Mouse (Mus musculus) gastrocnemius, postnatal 14 days (tissue): ENCODE measurements at regions not wholly inside any gene's neighbourhood (a gene's known extent, or its start where the extent isn't known, plus 50 kb on each side); places are given as distances from the start of the nearest gene placed in this dataset.

Source experiments
- DNase-seq: peaks from one replicate; pipeline ENCODE4 v3.0.0; 2021; ENCODE audit warnings: mixed read lengths
- intact Hi-C: fragments of 180-260 bp; cut with DNase I; formaldehyde crosslinking; loops from one replicate; pipeline ENCODE4 v1.15.1; 2025; ENCODE audit warnings: low total_unique reads

DNA sequence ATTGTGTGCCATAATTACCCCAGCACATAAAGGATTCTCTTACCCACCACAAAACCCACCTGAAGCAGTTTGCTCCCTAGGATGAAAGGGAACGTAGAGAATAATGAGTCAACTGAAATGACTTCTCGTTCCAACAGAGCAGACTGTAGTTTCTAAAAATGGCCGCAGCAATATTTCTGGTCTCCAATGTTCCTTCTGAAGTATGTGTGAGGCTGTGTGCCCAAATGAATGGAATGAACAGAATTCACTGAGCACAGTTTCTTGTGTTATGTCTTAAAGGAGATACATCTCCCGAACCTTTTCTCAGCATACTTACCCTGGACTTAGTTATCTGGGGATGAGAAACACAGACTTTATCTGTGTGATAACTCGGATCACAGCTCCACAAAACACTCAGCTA, 109.4 kb upstream of the Tmtc1 start:
- intact Hi-C loops: no loop called here

DNA sequence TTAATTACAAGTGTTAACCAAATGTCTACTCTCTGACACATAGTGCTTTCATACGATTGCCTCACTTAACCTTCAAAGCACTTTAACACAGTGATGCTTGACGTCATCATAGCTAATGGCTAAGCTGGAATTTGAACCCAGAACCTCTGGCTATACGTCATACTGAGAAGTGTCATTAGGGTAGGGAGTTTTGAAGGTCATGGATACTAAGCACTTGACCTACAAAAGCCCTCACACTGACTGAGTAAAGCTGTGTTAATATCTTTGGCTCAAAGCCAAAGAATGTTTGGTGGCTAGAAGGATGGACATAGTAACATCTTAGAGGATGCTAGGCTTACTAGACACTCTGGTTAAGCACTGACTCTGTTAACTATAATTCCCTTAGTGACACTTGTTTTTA, 106.9 kb upstream of the Tmtc1 start:
- DNase-seq: no peak
- intact Hi-C loops: no loop called here

More for the DNA sequence above, 109.4 kb upstream of the Tmtc1 start:
- no peak for DNase-seq

DNA sequence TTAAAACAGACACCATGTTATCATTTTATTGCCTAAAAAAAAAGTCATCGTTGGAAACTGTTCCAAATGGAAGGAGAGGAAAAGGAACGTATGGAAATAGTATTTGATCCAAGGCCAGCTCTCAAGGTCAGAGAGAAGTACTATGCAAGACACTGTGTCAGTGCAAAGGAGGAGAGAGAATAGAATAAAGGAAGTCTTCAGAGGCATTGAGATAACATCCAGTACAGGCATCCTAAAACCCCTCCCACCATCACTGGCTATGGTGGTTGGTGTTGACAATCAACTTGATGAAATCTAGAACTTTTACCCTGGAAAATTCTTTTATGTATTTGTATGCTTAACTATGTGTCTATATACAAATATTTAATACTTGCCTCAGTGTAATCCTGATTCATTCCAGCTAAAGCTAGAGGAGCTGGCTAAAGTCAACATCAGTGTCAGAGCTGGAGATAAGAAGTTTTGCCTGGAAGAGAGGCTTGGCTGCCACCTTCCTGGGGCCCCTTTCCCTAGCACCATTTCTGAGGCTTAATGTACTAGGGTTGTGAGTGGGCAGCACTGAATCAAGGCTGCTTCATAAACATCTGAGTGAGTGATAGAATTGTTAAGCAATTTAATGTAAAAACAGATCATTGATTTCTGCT, 104.1 kb upstream of the Tmtc1 start:
- no peak for DNase-seq
- intact Hi-C loops: no loop called here

DNA sequence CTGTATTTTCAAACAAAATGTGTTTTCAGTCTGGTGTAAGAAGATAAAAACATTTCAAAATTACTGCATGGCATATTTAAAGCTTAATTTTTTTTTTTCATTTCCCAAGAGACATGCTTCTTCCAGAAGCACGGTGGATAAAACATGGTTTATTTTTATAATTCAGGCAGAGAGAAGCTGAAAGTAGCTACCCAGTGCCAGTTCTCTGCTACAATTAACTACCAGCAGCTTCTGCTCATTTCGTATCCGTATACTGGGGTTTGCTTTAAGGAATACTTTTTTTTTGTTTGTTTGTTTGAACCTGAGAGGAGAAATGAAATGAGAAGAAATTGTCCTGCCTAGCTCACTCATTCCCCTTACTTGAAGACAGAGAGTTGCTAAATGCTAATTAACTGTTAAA, 98.9 kb upstream of the Tmtc1 start:
- no peak for DNase-seq
- intact Hi-C loops: no loop called here

DNA sequence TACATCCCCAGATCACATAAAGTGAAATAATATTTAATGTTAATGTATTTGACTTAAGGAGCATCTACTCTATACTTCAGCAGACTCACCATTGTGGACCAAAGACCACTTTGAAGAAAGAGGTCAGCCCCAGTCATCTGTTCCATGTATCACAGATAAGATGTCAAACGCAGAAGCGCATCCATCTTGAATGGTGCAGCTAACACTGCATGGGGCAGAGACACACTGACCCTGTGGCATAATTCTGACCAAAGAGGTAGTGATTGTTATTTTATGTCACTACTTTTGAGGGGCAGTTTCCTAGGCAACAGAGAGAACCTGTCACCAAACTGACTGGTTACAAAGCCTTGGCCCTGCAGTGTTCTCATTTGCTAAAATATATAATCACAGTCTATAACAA, 97.8 kb upstream of the Tmtc1 start:
- DNase-seq: no peak
- intact Hi-C loops: no loop called here

DNA sequence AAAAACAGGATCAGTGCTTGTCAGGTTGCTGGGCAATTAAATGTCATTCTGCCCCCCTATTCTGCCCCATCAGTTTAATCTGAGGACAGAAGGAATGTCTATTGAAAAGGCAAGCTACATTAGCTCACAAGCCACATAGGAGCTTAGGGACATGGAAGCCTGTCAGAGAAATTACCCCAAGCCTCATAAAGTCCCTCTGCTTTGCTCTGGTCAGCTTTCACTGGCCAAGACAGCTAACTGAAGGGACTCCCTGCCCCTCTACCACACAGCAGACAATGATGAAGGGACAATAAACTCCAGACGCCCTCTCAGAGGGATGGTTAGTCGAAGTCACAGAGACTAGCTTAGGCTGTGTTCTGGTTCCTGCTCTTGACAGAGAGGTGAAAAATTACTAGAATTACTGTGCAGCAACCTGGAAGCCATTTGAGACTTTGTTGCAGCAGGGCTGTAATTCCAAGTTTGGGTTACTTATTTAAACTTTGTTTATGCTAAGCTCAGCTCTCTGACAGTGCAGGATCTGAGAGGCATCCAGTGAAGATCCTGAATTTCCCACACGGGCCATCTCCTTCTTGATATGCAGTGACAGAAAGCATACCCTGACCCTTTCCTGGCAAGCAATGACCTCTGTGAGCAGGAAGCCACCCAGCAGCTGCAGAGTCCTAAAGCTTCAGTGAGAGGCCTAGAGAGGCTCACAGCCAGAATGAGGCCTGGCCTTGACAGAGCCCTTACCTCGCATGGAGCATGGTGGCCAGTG, 95.2 kb upstream of the Tmtc1 start:
- DNase-seq: no peak
- intact Hi-C loops: no loop called here

DNA sequence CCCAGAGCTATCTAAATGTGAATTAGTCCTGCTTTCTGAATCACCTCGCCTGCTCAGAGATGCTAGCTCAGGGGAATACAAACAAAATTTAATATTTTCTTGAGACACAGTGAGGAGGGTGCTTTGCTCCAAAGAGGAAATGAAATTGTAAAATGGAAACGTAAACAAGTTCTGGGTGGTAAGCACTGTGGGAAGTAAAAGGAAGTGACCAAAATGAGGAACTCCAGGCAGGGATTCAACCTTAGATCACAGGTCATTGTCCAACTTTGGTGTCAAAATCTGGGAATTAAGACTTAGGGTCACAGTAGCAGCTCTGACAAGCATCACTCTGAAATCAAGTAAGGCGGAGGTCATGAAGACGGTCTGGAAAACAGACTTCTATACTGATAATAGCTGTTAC, 90.2 kb upstream of the Tmtc1 start:
- intact Hi-C loops: no loop called here
- no peak for DNase-seq

DNA sequence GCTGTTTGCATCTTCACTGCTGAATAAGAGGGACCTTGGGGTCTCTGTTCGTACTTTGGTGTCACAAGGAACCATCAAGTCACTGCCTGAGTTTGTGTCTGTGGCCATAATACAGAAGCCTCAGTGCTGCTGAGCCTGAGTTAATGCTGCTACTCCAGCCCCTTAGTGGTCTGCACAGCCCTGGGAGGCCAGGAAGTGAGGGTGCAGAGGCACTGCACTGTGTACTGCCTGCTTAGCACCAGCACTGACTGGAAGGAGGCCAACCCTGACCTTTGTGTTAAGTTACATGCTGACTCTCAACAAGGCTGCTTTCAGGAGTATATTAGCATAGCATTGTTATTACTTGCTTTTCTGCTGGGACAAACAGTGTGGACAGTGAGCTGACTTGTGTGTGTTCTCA, 86.9 kb upstream of the Tmtc1 start:
- no peak for DNase-seq
- intact Hi-C loops: no loop called here

DNA sequence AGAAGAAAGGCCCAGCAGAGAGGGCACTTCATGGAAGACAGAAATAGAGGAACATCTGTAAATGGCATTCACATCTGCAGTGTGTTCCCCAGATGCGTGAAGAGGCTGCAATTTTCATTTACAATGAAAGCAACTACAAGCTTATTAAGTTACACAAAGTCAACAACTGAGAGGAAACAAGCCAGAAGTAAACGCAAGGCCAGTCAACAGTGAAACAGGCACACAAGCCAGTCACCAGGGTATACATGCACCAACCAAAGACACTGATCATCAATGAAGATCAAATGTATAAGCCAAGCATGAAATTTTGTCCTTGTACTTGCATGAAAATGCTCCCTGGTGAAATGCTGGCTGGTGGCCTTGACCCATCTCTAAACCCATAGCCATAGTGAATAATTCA, 84.4 kb upstream of the Tmtc1 start:
- no peak for DNase-seq
- intact Hi-C loops: no loop called here

DNA sequence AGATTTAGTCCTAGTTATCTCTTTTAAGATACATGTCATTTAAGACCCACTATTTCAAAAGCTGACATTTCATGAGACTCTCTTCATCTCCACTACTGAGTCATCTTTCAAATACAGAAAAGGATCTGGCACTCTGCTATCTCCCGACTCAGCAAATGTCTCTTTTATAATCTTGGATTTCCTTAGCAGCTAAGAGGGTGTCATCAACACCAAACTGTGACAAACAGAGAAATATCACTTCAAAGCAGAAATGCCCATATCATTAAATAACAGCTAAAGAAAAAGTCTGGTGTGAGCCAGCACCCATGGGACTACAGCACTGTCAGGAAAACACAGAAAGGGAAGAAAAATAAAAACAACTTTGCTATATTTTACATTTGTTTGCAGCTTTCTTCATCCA, 78.7 kb upstream of the Tmtc1 start:
- no peak for DNase-seq
- intact Hi-C loops: no loop called here

DNA sequence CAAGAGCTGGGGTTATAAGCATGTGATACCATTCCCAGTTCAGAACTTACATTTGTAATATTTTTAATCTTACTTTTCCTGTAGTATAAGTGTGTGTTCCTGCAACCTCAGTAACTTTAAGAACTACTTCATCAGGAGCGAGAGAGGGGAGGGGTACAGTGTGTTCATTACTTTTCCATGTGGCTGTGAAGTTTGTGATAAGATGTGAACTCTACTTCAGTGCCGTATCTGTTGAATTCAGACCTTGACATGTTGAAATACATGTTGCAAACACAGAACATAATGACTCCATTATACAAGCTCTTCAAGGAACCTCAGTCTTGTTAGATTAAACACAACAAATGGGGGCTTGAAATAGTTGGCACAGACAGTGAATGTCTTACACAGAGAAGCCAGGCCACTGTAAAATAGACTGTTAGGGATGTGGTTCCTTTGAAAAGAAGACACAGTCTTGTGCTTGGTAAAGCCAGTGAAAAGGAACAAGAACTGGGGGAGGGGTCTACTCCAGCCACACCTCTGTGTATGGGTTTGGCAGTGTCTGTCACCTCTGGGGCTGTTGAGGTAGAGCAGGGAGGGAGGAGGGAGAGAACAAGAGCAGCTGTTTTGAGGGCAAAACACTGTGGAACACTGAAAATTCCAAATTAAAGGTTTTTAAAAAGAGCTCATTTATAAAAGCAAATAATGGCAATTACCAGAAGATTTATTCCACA, 73.5 kb upstream of the Tmtc1 start:
- intact Hi-C loops: no loop called here
- no peak for DNase-seq

DNA sequence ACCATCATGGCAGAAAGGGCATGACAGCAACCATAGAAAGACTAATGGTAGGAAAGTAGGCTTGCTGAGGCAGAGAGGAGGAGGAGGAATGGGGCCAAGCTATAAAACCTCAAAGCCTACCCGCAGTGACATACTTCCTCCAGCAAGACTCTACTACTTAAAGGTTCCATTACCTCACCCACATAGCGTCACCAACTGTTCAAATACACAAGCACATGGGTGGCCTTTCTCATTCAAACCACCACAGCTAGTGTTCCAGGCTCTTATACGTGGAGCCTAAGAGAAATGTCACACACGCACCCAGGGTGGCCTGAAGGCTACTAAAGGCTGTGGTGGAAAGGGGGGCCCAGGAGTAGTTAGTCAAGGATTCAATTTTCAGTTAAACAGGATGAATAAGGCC, 72.5 kb upstream of the Tmtc1 start:
- intact Hi-C loops: no loop called here

DNA sequence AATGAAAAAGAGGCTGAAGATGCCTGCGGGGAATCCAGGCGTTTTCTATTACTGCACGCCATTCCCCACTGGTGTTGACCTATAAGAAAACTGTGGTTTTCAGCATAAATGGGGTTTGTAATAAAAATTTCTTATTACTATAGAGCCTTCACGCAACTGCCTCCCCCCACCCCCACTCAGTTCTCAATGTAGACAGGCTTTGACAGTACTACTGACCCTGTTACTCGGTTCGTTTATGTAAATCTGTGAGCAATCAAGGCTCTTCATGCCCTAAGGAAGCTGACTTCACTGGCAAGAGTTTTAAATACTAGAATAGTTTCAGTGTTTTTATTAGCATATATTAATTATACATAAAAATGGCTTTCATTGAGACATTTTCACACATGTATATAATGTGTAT, 70.9 kb upstream of the Tmtc1 start:
- intact Hi-C loops: no loop called here
- DNase-seq: no peak

More for the DNA sequence above, 72.5 kb upstream of the Tmtc1 start:
- DNase-seq: no peak

DNA sequence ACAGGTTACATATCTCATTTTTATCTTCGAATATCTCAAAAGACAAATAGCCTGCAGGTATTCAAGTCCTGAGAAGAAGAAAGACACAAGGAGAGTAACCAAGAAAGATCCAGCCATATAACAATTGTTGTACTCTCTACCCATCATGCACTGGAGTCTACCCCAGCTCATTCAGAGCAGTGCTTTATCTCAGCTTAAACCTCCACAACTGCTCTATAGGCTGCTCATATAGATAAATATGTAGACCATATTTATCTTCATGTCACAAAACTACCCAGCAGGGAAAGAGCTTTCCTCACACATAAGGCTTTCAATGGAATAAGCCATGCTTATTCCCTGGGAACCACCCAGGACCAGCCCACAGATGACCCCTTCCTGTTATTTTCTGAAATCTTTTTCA, 70.5 kb upstream of the Tmtc1 start:
- DNase-seq: no peak
- intact Hi-C loops: no loop called here

DNA sequence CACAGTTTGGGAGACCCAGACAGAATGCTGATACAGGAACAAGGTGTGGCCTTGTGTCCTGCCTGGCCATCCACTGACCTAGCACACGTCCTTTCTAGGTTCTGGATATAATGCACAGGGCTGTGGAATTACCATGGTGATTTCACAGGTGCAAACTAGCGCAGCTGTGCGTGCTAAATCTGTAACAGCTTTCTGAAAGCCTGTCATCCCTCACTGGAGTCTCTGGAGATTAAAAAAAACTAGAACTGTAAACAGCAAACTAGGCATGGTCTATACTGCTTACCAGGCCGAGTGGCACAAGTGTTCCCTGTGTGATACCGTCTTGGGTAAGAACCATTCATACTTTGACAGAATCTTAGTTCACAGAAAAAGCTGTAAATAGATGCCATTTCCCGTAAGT, 69.9 kb upstream of the Tmtc1 start:
- DNase-seq: no peak
- intact Hi-C loops: no loop called here

DNA sequence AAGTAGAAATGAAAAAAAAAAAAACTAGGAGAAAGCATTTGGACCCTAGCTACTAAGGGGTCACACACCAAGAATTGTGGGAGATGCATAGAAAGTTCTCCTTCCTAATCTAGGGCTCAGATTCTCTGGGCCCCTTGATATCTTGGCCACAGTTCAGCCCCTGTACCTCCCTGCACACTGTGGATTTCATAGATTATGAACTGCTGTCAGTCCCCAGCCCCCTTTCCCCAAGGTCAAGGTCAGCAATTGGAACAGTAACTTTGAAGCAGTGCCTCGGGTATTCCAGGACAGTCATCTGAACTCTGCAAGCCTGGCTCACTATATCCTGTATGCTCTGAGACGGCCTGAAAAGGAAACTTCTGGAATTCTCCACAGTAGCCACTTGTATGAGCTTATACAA, 68.9 kb upstream of the Tmtc1 start:
- no peak for DNase-seq
- intact Hi-C loops: no loop called here

DNA sequence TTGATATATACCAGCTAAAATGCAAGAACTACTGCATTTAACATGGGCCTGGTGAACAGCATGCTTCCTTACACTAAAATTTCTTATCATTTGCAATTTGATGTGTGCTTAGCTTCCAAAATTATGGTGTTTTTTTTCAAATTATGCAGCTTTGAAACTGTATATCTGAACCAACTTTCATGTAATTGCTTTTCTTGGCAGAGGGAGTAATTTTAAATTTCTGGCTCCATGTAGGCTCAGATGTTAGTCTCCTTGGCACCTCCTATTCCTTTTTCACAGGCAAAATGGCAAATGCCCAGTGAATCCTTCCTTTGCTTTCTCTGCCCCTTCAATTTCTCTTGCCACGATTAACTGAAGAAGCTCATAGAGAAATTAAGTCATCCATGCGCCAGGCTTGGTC, 61.1 kb upstream of the Tmtc1 start:
- intact Hi-C loops: no loop called here
- DNase-seq: no peak

DNA sequence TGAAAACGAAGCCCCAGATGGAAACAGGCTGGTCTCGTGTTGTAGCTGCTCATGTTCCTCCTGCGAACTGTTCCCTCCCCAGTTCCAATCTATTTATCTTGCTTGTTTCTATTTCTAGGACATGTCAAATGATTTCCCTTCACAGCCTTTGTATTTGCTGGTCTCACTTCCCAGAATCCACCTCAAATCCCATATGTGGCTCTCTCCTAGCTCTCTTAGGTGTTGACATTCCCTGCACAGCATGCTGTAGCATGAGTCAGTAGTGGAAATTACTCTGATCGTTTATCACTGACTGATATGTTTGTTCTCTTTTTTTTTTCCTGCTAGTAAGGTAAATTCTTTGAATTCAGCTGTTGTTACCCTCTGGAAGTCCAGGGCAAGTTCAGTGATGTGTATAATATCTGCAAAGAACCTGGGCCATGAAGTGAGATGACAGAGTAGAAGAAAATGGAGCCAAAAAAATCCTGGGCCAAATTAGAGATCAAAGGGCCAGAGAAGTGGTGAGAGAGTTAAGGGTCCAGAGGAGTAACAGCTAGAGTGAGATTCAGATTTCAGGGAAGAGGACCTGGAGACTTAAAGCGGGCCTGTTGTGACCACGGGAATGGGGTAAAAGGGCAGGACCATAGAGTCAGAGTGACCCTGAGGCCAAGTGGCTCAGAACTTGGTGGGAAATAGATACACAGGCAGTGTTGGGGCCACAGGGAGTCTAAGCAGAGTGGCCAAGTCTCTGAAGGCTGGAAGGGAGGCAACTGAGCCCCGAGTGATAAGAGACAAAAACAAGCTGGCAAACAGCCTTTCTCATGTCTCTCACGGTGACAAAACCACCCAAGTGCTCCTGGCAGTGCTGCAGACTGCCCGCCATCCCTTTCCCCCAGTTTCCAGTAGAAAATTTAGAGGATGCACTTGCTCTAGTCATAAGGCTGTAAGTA, 56.3 kb upstream of the Tmtc1 start:
- intact Hi-C loops: no loop called here

More for the DNA sequence above, 56.3 kb upstream of the Tmtc1 start:
- no peak for DNase-seq
